Mouse (Mus musculus) CD8-positive naive resting alpha-beta T cell, adult 2 months (primary cell): ENCODE results near the gene Car1.
"Not testable (repeated sequence)": the region's sequence is repeated elsewhere in the genome, so short reads cannot be mapped to it uniquely, and the experiment has no call there.

ENCODE experiments used
- DNase-seq, 2 experiments: peaks; one replicate each; pipeline ENCODE4 v3.0.0; 2022; ENCODE audit warnings: low read depth in 2 of 2, low spot score in 2 of 2

The Car1 gene

DNA sequence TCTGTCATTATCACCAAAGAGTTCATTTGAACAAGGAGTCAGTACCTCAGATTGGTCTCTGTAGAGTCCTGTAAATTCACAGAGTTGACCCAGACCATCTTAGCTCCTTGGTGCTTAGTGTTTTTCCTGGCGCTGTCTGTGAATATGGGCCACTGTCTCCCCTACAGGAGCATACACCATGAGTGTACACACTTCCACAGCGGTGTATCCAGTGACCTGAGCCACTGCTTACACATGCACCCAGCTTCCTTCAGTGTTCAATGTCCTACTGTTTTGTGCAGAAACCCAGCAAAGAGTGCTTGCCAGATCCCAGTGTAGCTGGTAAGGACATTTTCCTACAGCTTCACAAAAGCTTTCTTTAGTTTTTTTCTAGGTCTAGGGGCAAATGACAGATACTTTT, 22.8 kb downstream of the Car1 start:
- no peak for DNase-seq

DNA sequence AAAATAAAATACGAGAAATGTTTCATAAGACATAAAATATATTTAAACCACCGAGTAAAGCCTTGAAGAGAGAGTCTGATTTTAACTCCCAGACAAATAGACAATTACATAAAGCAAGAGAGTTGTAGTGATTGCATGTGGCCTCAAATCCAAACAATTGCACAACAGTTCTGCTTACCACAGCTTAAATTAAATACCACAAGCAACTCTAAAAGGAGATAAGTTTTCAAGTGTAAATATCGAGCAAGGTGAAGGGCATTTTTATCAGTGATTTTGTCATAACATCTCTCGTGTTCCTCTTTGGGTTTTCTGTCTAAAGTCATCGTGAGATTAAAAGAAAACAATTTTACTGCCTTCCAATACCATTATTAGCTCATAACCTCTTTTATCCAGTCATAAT, 25.0 kb downstream of the Car1 start:
- not testable (repeated sequence) for DNase-seq

DNA sequence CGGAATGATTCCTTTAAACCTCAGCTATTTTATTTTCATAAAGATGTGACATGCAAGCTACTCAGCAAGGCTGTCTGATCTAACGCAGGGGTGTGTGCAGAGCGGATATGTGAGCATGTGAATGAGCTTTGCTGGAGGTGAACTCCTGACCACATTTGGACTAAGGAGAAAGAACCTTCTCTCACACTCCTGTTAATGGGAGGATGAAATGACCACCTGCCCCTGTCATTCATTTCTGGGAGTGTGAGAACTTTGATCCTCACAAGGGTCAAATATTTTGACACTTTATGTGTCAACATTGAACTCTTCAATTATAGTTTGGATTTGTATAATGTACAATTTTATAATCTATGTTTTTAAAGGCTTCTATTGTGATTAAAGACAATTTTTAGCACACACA, 25.8 kb downstream of the Car1 start:
- DNase-seq, result not testable (repeated sequence)

DNA sequence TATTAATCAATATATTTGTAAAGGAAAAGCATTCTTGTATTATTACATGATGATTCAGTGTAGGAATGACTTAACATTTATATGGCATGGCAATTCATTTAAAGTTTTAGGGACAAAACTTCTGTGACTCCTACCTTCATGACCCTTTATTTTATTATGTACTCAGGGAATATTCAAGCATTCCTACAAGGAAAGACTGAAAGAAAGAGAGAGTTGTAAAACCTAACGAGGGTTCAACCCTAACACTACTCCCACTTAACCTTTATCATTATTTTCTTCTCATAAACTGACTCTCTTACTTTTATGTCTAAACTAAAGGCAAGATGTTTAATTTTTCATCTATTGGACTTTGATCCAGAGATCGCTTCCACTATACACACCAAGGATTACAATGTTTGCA, 28.0 kb downstream of the Car1 start:
- DNase-seq, result no peak

GRCm38 (mm10) chr3:14776497-14777162, 31.5 kb downstream of the Car1 start:
- not testable (repeated sequence) for DNase-seq

- DNase-seq, result not testable (repeated sequence)
Observed at GRCm38 (mm10) chr3:14774539-14774938, 33.6 kb downstream of the Car1 start.

DNA sequence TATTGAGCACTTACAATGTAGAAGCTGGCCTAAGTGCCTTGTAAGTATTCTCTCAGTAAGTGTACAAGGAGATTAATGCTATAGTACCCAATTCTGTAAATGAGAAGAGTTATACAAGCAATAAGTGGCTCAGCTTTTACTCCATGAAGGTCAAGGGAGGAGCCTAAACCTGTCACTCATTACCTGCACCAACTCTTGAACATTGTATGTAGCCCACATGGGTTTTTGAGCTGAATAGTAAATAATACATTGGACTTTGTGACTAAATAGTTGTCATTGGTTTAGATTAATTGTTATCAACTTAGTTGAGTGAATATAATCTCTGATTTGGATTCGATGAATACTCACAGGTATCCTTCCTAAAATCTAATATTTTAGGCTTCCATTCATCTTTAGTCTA, 35.7 kb downstream of the Car1 start:
- DNase-seq, result not testable (repeated sequence)

GRCm38 (mm10) chr3:14764755-14765566, 43.2 kb downstream of the Car1 start:
- DNase-seq, result no peak

- no peak for DNase-seq
Observed at GRCm38 (mm10) chr3:14755716-14756115, 52.5 kb downstream of the Car1 start.

DNA sequence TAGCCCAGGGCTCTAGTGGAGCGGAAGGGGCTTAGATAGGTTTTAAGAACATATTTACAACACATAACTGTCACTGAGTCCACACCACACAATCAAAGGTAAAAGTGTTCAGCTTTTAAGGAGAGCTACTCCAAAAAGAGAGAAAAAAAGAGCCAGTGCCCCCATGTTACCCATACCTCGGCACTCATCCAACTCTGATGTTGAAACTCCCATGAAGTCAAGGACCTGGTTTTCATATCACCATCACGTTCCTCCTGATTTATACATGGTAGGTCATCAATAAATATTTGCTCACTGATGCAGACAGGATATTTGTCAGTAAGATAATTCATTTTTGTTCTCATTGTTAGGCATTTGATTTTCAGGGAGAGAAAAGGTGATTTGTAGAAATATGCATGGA, 62.1 kb downstream of the Car1 start:
- DNase-seq, result no peak

GRCm38 (mm10) chr3:14738261-14738660, 69.9 kb downstream of the Car1 start:
- no peak for DNase-seq

- DNase-seq, result not testable (repeated sequence)
Observed at GRCm38 (mm10) chr3:14727496-14727895, 80.7 kb downstream of the Car1 start.

DNA sequence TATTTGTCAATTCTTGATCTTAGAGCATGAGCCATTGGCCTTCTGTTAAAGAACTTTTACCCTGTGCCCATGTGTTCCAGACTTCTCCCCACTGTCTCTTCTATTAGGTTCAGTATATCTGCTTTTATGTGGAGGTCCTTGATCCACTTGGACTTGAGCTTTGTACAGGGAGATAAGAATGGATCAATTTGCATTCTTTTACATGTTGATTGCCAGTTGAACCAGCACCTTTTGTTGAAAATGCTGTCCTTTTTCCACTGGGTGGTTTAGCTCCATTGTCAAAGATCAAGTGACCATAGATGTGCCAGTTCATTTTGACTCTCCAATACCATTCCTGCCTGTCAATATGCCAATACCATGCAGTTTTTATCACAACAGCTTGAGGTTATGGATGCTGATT, 82.7 kb downstream of the Car1 start:
- DNase-seq, result not testable (repeated sequence)
